Mouse (Mus musculus) right cerebral cortex, adult 18-20 months (tissue): ENCODE measurements around the gene Spata5.
"Not testable (repeated sequence)": the region's sequence is repeated elsewhere in the genome, so short reads cannot be mapped to it uniquely, and the experiment has no call there.

ENCODE experiments used
- DNase-seq: peaks from one replicate; pipeline ENCODE4 v3.0.0; 2022; ENCODE audit warnings: mixed read lengths

Spata5 gene

DNA sequence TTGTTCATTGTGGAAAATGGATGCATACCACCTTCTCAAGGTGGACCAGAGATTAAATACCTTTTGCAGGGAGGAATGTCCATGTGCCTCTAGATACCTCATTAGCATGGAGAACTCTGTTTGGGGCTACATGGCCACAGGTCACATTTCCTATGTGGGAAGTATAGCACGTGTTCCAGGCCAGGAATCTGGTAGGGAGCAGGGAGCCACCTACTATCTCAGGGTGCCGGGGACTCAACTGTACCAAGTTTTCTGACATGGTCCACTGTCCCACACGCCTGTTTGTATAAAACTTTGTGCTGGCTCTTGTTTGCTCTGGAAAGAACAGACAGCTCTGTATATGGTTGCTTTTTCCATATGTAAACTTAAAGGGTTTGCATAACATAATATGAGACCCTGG lies 158.0 kb downstream of the Spata5 start:
- DNase-seq, result no peak

DNA sequence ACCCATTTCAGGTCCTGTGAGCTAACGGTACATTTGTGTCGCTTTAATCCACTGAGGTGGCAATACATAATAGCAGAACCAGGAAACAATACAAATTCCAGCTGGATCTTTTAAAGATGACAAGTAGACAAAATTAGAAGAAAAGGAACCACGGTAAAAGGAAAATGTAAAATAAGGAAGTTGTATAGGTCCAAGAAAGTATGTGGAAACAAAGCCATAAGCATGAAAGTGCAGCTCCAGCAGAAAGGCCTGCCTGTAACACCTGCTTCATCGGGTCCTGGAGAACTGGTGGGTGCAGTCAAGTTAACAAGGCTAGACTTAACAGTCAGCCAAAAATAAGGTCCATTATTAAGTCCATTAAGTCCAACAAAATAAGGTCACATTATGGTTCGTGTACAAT lies 164.9 kb downstream of the Spata5 start:
- DNase-seq, result no peak

DNA sequence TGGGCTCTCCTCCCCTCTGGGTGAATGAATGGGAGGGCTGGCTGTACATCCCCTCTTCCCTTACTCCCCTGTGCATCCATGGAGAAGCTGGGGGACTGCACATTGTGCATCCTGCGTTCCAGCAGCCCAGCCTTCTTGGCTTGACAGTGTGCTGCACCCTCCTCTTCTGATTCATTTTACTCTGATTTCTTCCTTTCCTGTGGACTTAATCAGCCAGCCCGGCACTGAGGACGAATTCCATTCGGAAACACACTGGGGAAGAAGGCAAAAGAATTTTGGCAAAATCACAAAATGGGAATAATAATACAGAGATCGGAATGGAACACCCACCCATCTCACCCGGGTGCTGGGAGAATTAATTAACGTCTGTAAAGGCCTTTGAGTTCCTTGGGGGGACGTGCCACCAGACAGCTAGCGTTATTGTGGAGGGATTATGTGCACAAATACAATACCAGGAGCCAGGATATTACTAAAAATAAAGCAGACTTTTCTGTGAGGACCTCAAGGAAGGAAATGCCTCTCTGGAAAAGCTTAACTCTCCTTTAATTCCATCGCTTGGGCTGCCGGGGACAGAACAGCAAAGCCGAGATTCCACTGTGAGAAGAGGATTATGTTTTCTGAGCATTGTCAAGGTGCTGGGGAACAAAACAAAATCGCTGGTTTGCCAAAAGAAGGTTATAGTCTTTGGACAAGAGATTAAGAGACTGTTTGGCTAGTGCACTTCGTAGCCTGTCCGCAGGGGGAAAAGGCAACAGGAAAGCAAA lies 166.5 kb downstream of the Spata5 start:
- DNase-seq, result peak; percentile 13

DNA sequence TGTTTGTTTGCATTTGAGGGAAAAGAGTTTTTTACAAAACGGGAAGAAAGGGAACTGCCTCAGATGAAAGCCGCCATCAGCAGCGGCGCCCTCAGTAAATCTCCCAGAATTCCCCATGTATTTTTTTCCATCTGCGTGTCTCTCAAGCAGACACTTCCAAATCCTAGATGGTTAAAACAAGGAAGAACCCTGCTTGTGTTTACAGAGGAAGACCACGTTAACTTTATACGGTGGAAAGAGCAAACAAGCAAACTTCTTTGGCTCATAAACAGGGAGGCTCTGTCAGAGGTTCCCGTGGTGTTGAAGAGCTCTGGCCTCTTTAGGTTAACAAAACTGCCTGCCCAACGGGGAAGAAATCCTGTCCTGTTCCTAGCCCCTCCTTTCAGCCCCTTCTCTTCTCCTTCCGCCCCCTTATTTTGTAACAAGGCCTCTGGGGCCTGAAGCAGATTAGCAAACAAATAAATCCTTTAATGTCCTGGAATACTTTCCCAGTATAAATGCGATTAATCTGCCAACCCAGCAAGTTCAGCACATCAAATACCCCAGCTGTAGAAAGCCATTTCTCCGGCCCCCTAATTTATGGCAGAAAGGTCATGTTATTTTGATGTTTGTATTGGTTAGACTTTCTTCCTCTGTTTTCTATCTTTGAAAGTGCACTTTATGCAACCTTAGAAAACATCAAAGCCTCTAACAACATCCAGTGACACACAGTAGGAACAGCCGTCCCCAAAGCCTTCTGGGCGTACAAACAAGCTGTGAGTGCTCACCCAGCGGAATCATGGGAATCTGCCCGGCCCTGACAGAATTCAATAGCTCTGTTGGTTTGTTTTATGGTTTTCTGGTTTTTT lies 167.3 kb downstream of the Spata5 start:
- DNase-seq, result no peak

DNA sequence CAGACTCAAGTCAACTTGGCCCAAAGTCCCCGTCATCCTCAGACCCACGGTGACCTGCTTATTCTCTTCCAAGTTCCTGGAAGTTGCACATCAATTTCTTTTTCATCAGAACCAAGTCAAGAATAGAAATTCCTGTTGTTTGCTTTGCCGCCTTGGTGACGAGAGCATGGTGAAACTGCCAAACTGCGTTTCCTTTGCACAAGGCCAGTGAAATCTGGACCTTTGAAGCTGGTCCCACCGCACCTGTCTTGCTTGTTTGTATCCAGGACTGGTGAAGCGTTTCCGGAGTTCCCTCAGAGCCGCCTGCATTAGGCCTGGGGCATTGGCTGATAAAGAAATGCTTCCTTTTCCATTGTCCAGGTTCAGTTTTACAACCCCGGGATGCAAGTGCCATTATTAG lies 176.0 kb downstream of the Spata5 start:
- no peak for DNase-seq

DNA sequence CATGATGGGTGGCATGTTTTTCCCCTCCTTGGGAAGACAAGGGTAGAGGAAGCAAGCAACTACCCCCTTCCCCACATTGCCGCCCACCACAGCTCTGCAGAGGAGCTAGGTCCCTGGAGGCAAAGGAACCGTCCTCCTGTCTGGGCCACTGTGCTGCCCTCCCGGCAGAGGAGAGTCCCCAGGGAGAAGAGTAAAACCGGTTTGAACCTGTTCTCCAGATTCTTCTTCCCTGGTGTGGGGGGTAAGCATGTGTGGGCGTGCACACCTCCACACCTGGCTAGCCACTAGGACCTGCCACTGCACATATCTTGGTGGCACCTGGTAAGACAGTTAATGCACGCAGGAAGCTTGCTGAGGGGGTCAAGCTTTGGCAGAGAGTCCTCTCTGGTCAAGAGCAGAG lies 176.8 kb downstream of the Spata5 start:
- no peak for DNase-seq

DNA sequence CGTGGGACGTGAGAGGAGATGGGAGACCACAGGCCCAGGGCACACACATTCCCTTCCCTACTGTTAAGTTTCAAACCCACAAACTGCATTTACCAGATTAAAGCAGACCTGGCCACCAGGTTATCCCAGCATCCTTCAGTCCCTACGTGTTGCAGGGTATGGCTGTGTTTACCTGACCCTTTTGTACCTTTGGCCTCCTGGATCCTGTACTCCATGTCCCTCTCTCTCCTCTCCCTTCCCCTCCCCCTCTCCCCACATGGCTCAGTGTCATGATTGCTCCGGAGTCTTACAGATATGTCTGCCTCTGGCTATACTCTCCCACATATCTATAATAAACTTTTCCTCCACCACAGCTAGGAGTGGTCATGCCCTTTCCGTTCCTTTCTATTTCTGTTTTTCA lies 177.5 kb downstream of the Spata5 start:
- no peak for DNase-seq

DNA sequence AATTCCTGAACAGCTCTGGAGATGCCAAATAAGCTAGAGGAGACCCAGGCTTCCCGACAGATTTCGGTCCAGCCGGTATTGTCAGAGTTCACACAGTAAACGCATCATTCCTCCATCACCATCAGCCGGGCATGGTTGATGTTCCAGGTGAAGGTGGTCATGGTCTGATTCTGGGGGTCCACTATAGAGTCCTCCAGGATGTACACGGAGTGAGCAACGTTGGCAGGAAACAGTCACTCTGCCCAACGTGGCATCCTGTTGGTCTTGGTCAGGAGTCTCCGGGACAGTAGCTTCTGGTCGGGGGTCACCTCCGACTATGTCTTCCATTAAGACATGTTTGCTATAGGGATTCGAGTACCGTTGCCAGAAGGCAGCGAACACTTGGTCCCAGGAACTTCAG lies 179.9 kb downstream of the Spata5 start:
- not testable (repeated sequence) for DNase-seq

DNA sequence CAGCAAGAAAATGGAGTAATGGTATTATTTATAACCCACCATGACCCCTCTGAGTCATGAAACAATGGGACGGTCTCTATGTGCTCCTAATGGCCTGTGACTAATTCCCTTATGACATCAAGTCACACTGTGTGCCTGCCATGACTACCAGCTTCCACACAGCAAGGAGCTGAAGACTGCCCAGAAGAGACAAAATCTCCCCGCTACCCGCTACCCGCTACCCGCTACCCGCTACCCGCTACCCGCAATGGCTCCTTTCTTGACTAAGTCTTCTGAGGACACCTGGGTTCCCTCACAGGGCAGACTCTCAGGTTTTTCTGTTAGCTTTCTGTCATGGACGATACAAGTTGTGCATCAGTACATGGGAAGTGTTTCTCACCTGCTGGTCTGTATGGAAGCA lies 182.7 kb downstream of the Spata5 start:
- no peak for DNase-seq

DNA sequence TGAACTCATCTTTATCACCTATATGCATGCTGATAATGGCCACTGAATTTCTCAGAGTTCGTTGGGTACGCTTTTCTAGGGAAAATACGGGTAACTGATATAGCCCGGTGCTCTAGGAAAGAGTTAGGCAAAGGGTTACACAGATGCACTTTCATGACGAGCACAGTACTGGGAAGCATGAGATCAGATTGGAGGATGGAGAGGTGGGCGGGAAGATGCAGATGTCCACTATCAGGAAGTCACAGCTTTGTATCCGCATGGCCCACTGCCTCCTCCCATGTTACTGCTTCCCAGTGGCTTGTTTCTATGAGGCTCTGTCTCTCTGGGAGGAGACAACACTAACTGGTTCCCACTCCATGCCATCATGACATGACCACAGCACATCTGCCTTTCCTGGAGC lies 183.2 kb downstream of the Spata5 start:
- no peak for DNase-seq

DNA sequence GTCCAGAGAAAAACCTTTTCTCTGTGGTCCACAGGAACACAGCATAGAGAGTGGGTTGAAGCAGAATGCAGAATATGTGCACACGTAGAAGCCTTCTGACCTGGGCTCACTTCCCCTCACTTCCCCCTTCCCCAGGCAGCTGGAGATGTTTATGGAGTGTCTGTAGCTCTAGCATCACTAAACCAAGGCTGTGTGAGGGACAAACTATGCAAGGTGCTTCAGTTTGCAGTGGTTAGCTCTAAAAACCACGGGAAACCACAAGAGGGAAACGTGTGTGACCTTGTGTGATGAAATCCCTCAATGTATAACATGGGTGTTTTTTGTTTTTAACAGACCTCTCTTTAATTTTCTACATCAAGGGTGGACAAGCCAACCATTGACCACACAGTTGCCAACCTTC lies 183.8 kb downstream of the Spata5 start:
- no peak for DNase-seq

DNA sequence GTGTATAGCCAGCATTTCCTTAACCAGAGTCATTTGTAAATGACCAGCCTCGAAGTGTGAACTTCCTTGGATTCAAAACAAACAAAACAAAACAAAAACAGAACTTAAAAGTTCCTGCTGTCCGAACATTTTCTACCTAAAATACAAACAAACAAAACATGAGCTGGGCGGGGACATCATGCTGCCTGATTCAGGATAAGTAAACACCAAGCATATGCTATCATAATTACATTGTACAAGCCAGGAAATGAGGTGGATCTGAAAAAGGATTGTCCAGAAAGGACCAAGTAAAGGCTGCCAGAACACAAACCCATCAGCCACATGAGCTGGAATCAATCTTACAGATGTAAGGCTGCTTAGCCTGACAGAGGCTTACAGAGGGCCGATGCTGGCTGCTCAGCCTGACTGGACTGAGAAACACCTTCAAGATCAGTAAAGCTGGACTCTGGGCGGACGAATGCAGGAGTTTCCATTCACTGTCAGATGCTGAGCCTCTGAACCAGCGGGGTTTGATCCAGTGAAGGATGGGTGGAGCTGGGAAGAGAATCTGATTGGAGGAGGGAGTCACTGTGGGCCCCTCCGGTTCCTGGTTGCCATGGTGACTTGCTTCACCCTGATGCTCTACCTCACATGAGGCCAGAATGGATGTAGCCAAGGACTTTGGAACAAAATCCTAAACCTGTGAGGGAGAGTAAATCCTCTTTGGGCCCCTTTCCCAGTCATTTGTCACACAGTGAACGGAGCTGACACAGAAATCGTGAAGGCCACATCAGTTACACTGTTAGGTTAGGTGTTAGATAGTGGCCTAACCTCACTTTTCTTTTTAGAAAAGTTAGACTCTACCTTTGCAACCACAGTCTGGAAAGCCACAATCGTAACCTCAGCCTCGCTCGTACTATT lies 185.5 kb downstream of the Spata5 start:
- no peak for DNase-seq

DNA sequence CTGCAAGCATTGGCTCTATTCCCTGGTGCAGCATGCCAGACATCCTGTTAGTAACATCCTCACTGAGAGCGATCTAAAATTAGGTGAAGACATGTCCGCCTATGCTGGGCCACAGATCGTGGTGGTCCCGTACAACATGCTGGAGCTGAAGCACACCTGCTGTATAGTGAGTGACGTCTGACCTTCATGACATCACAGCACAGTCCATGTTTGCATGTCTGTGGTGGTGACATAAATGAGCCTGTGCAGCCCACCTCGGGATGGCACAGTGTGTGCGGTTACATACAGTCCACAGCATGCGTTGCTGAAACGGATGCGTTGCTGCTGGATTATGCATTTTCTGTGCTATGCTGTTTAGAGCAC lies 186.2 kb downstream of the Spata5 start:
- no peak for DNase-seq

DNA sequence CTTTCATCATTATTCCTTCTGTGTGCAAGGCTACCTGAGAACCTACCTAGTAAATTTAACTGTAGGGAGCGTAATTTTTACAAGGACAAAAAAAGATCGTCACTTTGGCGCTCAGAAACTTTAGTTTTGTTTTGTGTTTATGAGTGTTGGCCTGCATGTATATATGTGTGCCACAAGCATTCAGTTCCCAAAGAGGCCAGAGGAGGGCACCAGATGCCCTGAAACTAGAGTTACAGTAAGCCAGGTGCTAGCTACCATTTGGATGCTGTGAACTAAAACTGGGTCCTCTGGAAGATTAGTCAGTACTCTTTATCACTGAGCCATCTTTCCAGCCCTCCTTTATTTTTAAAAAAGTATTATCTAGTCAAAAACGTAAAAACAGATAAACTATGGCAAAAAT lies 189.2 kb downstream of the Spata5 start:
- DNase-seq, result no peak

DNA sequence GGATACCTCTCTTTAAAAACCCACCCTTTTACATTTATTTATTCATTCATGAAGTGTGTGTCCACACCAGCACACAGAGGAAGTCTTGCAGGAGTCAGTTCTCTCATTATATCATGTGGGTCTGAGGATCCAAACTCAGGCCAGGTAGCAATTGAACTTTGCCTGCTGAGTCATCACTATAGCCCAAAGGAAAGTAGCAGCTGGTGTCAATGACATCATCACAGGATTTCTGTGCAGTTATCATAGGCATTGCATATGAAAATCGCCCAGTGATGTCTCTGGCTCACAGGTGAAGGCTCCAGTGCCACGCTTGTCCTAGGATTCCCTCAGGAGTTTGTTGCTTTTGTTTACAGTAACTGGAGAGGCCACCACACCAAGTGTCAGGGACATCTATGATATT lies 191.0 kb downstream of the Spata5 start:
- no peak for DNase-seq

DNA sequence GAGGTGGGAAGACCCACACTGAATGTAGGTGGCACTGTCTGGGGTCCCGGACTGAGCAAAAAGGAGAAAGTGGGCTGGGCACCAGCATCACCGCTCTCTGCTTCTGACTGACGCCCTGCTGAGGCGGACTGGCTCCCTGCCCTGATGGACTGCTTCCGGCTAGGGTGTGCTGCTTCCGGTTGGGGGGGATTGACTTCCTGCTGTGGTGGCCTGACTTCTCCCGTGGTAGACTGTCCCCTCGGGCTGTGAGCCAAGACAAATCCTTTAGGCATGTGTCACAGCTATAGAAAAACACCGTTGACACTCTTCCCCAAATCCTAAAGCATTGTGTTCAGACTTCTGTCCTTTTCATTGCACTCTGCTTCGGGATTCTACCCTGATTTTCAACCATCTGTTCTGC lies 194.0 kb downstream of the Spata5 start:
- no peak for DNase-seq

DNA sequence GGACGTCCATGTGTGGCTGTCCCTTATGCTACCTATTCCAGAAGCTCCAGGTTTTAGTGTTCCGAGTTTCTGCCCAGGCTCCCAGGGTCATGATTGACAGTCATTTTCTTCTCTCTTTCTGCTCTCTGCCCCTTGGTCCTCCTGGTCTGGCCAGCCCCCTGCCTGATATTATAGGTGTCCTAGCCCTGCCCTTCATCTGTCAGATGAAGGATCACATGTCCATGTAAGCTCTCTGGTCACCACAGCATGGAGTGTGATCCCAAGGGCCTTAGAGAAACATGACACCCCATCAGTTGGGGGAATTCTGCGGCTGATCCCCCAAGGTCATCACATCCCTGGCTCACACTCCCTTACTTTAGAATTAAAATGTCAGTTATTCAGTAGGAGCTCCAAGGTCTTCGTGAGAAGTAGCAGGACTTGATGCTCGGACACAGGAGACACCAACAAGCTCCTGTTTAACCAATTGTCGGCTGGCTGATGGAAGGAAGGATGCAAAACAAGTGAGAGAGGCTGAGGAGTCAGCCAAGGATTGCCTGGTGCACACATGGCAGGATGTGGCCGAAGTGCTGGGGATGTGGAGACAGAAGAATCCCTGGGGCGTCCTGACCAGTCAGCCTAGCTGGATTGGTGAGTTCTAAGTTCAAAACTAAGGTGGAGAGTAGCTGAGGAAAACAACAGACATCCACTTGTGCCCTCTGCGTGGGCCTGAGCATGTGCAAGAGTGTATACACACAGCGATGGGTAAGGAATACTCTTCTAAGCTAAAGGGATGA lies 195.4 kb downstream of the Spata5 start:
- no peak for DNase-seq

DNA sequence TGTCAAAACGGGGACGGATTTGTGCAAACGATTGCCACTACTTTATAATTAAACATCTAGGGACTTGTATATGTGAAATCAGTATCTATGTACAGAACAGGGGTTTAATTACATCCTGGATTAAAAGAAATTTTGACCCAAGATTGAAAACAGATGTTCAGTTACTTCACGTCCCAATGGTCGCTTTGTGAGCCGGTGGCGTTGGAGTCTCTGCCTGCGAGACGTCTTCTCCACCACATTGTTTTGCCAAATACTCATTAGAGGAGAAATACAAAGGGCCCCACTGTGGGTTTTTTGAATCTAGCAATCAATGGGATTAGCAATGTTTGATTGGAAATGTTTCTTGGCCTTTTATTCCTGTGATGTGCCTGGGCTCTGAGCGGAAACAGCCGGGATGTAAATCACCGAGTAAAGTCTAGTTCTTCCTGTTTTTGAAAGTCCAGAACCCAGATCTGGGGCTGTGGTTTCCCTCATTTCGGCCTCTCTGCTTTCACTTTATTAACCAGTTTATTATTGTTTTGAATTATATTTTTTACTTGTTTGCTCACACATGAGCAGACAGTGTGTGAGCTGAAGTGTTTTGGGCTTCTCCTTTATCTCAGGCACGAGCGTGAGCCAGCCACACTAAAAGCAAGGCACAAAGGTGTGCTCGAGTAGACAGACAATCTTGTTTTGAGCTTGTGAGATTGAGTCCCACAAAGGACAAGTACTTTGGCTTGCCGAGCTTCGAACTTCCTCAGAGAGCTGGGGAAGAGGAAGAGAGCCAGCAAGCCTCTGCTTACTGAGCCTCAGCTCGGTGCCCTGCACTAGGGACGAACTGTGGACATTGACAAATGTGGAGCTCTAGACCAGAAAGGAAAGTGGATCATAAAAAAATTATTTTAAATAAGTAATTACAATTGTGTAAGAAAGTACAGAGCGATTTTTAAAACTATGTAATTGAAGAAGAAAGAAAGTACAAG lies 197.2 kb downstream of the Spata5 start:
- no peak for DNase-seq
